Mouse (Mus musculus) midbrain, embryonic 11.5 days (tissue): Measurements from ENCODE around the gene Fkbp10. TPM values are rescaled to one million over a fixed set of nuclear protein-coding genes. Genes with fewer than 3 reads are reported as not detected.

Experiments used
- ATAC-seq: fragments of 200-750 bp; cut with Nextera tagmentation; 2 replicates; pipeline ENCODE4 v1.8.0; 2017; ENCODE audit warnings: moderate TSS enrichment, moderate library complexity; ENCODE audit not compliant: low FRiP score
- DNase-seq: peaks from one replicate; pipeline ENCODE4 v3.0.0; 2015; ENCODE audit warnings: low spot score; ENCODE audit errors: missing footprints
- H3K27ac ChIP-seq: fragments of 300-500 bp; sonication (generic); 2 replicates; pipeline ENCODE4 v1.5.1; 2014; ENCODE audit warnings: low read depth, low read length
- H3K27me3 ChIP-seq: fragments of 300-500 bp; sonication (generic); 2 replicates; pipeline ENCODE4 v1.6.1; 2014; ENCODE audit warnings: mild to moderate bottlenecking, low read length, moderate library complexity, mixed read lengths; ENCODE audit not compliant: control insufficient read depth, insufficient read depth
- H3K36me3 ChIP-seq: fragments of 300-500 bp; sonication (generic); 2 replicates; pipeline ENCODE4 v1.6.1; 2014; ENCODE audit warnings: mild to moderate bottlenecking, low read length, moderate library complexity, mixed read lengths; ENCODE audit not compliant: control insufficient read depth, insufficient read depth
- H3K4me1 ChIP-seq: fragments of 300-500 bp; sonication (generic); 2 replicates; pipeline ENCODE4 v1.6.1; 2014; ENCODE audit warnings: low read length; ENCODE audit not compliant: control insufficient read depth, insufficient read depth
- H3K4me2 ChIP-seq: fragments of 300-500 bp; sonication (generic); 2 replicates; pipeline ENCODE4 v1.6.1; 2014; ENCODE audit warnings: mild to moderate bottlenecking, moderate library complexity
- H3K4me3 ChIP-seq: fragments of 300-500 bp; sonication (generic); 2 replicates; pipeline ENCODE4 v1.5.1; 2014; ENCODE audit warnings: low read depth, low read length
- H3K9ac ChIP-seq: fragments of 300-500 bp; sonication (generic); 2 replicates; pipeline ENCODE4 v1.6.1; 2014; ENCODE audit warnings: low read length
- H3K9me3 ChIP-seq: fragments of 300-500 bp; sonication (generic); 2 replicates; pipeline ENCODE4 v1.6.1; 2016; ENCODE audit warnings: low read length; ENCODE audit not compliant: control insufficient read depth
- WGBS: fragments of 180-500 bp; shearing (Covaris S2); extraction: QIAGEN DNeasy Blood & Tissue Kit; methylation state at CpG from one replicate; pipeline ENCODE4 v1.1.7; 2014; 5-methylcytosine and 5-hydroxymethylcytosine counted together
- polyA plus RNA-seq: library from polyadenylated mRNA; unstranded; fragments of >200 nt; fragmentation: Nextera tagmentation; extraction: Ambion mirVana; gene quantifications from 2 replicates; pipeline ENCODE4 v1.2.1, GENCODE M21; 2014

Fkbp10 gene
- polyA plus RNA-seq, 1 experiment from 2014 or later = 33.0 TPM

DNA sequence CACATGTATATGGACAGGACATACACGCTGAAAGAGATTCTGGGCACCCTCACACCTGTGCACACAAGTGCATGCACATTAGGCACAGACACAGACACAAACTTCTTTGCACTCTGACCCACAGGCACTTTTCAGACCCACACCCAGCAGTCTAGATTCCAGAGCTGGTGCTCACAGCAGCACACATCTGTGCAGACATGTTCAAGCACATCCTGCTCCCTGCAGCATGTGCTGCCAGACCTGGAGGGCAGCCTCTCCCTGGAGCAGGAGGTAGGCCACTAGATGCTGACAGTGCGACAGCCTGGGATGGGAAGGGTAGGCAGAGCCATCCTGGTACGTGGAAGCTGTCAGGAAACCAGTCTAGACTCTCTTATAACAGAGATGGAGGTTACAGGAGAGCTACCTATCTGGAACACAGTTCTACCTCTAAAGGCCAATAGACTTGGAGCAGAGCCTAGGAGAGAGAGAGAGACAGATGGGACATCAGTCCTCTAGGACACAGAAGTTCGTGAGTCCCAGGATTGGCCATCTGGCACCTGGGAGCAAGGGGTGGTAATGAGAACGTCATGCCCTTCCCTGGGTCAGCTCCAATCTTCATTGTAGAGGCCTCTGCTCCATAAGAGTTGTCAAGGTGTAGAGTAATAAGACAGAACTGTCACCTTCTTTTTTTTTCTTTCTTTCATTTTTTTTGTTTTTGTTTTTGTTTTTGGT lies 8.3 kb upstream of the Fkbp10 start:
- H3K4me3 ChIP-seq = no peak overlapping the region
- no peaks in the 10 kb centered on the region for H3K27me3 ChIP-seq
- no peak for DNase-seq
- H3K4me1 ChIP-seq = no peaks in the 10 kb centered on the region
- H3K27ac ChIP-seq = no peak overlapping the region
- ATAC-seq = no peak
- H3K36me3 ChIP-seq = no peaks in the 10 kb centered on the region
- no peak overlapping the region for H3K4me2 ChIP-seq
- H3K9ac ChIP-seq = no peak overlapping the region
- H3K9me3 ChIP-seq = no peaks in the 10 kb centered on the region
- 91% methylated on average over 5 of the region's 5 CpGs for WGBS

DNA sequence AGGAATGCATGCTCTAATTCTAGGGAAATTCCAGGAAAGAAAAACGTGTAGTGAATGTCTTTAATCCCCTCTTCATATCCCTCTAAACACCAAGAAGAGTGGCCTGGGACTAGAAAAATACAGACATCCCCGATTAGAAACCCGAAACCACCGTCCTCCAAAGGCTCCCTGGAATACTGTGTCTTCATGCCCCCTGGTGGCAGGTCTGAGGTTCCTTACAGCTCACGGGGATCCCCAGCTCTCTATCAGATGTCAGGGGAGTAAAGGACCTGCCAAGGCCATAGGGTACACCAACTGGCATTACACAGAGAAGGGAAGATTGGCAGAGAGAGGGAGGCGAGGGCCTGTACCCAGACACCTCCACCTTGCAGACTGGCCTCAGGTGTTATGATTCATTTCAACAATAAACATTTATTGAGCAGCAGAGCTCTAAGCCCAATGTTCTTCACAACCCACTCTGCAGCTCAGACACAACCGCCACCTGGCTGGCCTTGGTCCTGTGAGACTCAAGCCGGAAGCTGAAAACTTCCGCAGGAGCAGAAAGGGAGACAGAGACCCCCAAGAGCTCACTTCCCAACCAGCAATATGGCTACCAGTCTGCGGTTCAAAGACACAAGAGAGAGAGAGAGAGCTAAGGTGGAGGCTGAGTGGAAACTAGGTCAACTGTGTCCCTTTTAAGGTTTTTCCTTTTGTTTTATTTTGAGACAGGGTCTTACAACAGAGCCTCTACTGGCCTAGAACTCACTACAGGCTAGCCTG lies 7.2 kb upstream of the Fkbp10 start:
- Histone ChIP-seq H3K4me3 (no peak overlapping the region), H3K4me1 (no peaks in the 10 kb centered on the region; the same call in 1 of the 2 replicates), H3K36me3 (no peaks in the 10 kb centered on the region), H3K9me3 (no peaks in the 10 kb centered on the region), H3K4me2 (no peak overlapping the region), H3K27me3 (peaks cover under 1% of the 10 kb centered on the region; the same call in 1 of the 2 replicates), H3K27ac (no peak overlapping the region), H3K9ac (no peak overlapping the region)
- 50% methylated on average over 10 of the region's 10 CpGs for WGBS
- ATAC-seq = no peak
- no peak for DNase-seq

DNA sequence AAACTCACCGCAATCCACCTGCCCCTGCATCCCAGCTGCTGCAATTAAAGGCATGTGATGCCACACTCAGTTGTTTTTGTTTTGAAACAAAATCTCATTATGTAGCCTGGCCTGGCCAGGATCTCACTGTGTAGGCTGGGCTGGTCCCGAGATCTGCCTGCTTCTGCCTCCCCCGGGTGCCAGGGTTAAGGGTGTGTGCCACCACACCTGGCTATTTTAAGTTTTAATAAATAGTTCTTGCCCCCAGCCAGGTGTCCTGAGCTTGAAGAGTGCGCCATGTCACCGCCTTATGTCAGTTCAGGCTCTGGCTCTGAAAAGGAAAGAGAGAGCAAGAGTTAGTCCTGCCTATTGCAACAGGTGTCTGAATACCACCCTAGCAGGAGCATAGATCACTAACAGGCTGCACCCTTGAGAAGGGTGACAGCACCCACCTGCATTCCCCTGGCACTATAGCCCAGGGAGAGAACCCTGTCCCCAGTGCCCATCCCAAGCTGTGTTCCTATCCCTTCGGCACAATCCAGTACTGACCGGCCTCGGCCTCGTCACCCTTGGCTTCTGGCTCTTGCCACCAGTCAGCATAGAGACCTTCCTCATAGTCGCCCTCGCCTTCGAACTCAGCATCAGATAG lies 6.5 kb upstream of the Fkbp10 start:
- ATAC-seq = no peak

DNA sequence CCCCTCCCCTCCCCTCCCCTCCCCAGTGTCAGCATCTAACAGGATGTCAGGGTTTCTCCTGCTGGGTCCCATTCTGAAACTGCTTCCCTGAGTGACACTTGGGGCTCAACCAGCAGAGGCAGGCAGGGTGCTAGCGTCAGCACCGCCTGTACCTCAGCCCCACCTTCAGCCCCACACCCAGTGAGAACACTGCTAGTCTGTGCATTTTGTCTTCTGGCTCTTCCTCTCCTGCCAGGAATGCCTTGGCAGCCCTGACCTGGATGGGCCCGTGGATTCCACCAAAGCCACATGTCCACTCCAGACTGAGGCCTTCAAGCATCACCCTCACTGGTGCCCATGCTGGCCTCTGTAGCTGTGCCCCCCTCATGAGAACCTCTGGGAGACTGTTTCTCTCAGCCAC lies 5.8 kb upstream of the Fkbp10 start:
- Histone ChIP-seq H3K4me1 (peaks cover 5% of the 10 kb centered on the region), H3K4me2 (no peak overlapping the region), H3K27ac (no peak overlapping the region), H3K27me3 (peaks cover 7% of the 10 kb centered on the region), H3K4me3 (no peak overlapping the region), H3K9me3 (no peaks in the 10 kb centered on the region), H3K36me3 (no peaks in the 10 kb centered on the region), H3K9ac (no peak overlapping the region)
- DNase-seq (no peak), ATAC-seq (no peak)
- WGBS = 71% methylated on average over 3 of the region's 3 CpGs

More for the DNA sequence above, 6.5 kb upstream of the Fkbp10 start:
- Histone ChIP-seq H3K4me3 (no peak overlapping the region), H3K36me3 (no peaks in the 10 kb centered on the region), H3K4me2 (no peak overlapping the region), H3K9me3 (no peaks in the 10 kb centered on the region), H3K27ac (no peak overlapping the region), H3K4me1 (peaks cover 4% of the 10 kb centered on the region), H3K27me3 (peaks cover 5% of the 10 kb centered on the region), H3K9ac (no peak overlapping the region)
- WGBS = 90% methylated on average over 12 of the region's 12 CpGs
- DNase-seq = no peak

DNA sequence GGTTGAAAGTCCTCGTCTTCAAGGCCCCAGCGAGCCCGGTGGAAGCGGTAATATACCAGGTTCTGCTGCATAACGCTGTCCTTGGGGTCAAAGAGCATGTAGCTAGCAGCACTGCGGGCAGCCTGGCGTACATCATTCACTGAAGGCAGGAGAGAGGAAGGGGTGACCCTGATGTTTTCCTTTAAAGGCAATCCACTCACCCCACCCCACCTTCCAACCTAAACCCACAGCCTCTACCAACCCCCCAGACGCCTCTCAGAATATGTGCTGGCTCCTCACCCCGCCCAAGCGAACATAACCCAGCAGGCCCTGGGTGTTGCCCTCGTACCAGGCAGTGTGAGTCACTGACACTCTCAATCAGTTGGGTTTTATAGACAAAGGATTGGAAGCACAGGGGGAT lies 3.8 kb upstream of the Fkbp10 start:
- Histone ChIP-seq H3K4me3 (no peak overlapping the region), H3K27ac (no peak overlapping the region), H3K27me3 (peaks cover 19% of the 10 kb centered on the region), H3K4me1 (peaks cover 6% of the 10 kb centered on the region), H3K9ac (no peak overlapping the region), H3K4me2 (no peak overlapping the region), H3K36me3 (no peaks in the 10 kb centered on the region), H3K9me3 (no peaks in the 10 kb centered on the region)
- 82% methylated on average over 11 of the region's 11 CpGs for WGBS
- DNase-seq (no peak), ATAC-seq (no peak)

DNA sequence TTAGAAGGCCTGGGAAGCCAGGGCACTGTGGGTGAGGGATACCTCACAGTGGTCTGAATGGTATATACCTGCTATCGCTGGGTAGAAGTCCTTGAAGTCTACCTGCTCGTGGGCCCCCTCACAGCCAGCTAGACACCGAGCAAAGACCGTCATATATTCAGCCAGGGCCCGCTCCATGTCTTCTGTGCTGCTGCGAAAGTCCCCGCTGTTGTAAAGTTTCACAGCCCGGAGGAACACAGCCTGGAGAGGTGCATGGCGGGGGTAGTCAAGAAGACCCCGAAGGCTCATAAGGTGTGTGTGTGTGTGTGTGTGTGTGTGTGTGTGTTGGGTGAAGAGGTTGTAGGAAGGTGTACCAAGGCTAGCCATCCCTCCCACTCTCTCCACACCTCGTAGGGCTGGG lies 2.0 kb upstream of the Fkbp10 start:
- peak overlapping the region; percentile 65 for H3K4me2 ChIP-seq
- peak; percentile 87 for DNase-seq
- peaks cover 19% of the 10 kb centered on the region for H3K27me3 ChIP-seq
- WGBS = 79% methylated on average over 11 of the region's 11 CpGs
- H3K9ac ChIP-seq = peak overlapping the region; percentile 74
- peaks cover 6% of the 10 kb centered on the region for H3K4me1 ChIP-seq
- H3K9me3 ChIP-seq = no peaks in the 10 kb centered on the region
- no peak overlapping the region for H3K27ac ChIP-seq
- no peak for ATAC-seq
- H3K4me3 ChIP-seq = peak overlapping the region; percentile 64
- H3K36me3 ChIP-seq = no peaks in the 10 kb centered on the region

DNA sequence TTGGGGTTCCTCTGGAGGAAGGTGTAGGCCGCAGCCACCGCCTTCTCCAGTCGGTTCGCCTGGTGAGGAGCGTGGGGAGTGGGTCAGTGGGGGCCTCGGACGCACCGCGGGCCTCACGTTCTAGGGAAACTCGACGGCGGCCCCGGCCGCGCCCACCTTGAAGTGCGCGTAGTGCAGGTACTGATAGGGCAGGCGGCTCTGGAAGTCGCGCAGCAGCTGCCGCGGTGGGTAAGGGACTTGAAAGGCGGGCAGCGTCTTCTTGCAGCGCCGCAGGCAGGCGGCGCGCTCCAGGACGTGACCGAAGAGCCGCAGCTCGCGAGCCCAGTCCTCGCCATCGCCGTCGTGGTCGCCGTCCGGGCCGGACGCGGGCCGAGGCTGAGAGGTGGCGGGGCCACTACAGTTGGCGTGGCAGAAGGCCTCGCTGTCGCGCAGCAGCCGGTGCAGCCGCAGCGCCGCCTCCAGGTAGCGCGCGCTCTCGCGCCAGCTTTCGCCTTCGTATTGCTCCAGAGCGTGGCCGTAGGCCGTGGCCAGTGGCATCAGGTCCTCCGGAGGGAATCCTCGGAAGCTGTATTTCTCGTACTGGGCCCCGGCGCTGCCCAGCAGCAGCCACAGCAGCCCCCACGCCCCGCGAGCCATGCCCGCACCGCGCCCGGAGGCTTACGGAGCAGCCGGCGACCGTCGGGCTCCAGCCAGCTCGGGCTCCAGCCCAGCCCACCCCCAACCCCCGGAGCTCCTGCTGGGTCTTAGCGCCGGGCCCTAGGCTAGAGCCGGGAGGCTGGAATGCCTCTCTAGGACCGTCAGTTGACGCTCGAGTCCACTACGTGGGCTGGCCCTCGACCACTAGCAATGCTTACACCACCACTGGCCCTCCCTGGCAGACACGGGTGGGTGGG lies 1.2 kb upstream of the Fkbp10 start, which contains the start of gene P3h4:
P3h4 (minus strand) TSS at position 816 of the 893 bp plus-strand sequence.
- Histone ChIP-seq H3K9ac (peak within 1 kb of the TSS; percentile 74), H3K27ac (no peak within 1 kb of the TSS), H3K9me3 (no peaks in the 10 kb centered on the region), H3K4me1 (peaks cover 6% of the 10 kb centered on the region), H3K4me2 (peak within 1 kb of the TSS; percentile 65), H3K4me3 (peak within 1 kb of the TSS; percentile 64), H3K36me3 (no peaks in the 10 kb centered on the region), H3K27me3 (peaks cover 19% of the 10 kb centered on the region)
- DNase-seq (peak; percentile 99), ATAC-seq (peak; percentile 93)
- WGBS = 2% methylated on average over 93 of the region's 93 CpGs

DNA sequence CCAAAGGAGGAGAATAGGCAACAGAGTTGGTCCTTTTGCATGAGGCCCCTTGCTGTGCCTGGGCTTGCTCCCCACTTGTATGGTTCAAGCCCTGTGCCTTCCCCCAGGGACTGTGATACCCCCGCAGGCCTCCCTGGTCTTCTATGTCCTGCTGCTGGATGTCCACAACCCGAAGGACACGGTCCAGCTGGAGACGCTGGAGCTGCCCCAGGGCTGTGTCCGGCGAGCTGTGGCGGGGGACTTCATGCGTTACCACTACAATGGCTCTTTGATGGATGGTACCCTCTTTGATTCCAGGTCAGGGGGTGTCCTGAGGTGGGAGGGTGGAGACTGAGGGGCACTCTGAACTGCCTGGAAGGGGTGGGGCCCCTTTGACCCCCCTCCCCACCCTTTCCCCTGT lies 6.0 kb downstream of the Fkbp10 start:
- Histone ChIP-seq H3K4me2 (no peak overlapping the region), H3K4me3 (no peak overlapping the region), H3K27ac (no peak overlapping the region), H3K36me3 (no peaks in the 10 kb centered on the region), H3K4me1 (no peaks in the 10 kb centered on the region), H3K9ac (no peak overlapping the region), H3K9me3 (no peaks in the 10 kb centered on the region), H3K27me3 (no peaks in the 10 kb centered on the region; the same call in 1 of the 2 replicates)
- WGBS = 47% methylated on average over 8 of the region's 8 CpGs
- no peak for ATAC-seq
- DNase-seq = no peak
